Mouse (Mus musculus): ENCODE data around the gene Gm27021. TPM values are rescaled to one million over a fixed set of nuclear protein-coding genes. Genes with fewer than 3 reads are reported as not detected.

Gene Gm27021
- polyA plus RNA-seq, 1 experiment = 3.0 TPM

GRCm38 (mm10) chr8:120693861-120694493 lies 26.1 kb upstream of the Gm27021 start:
- TF ChIP-seq GATA1 (IDR thresholded peaks at IDR 0.05; ENCODE audit: low read length) = no peak

GRCm38 (mm10) chr8:120692934-120693333 lies 25.1 kb upstream of the Gm27021 start:
- TF ChIP-seq GATA1 (IDR thresholded peaks at IDR 0.05; ENCODE audit: low read length) = no peak

- no peak for TF ChIP-seq GATA1 (IDR thresholded peaks at IDR 0.05; ENCODE audit: low read length)
These were observed 20.6 kb upstream of the Gm27021 start for GRCm38 (mm10) chr8:120688511-120688910.

- no peak for TF ChIP-seq GATA1 (IDR thresholded peaks at IDR 0.05; ENCODE audit: low read length)
These were observed 19.9 kb upstream of the Gm27021 start for GRCm38 (mm10) chr8:120687786-120688185.

GRCm38 (mm10) chr8:120686576-120686975 lies 18.7 kb upstream of the Gm27021 start:
- no peak for TF ChIP-seq GATA1 (IDR thresholded peaks at IDR 0.05; ENCODE audit: low read length)

GRCm38 (mm10) chr8:120686051-120686450 lies 18.2 kb upstream of the Gm27021 start:
- TF ChIP-seq GATA1 (IDR thresholded peaks at IDR 0.05; ENCODE audit: low read length) = no peak

- no peak for TF ChIP-seq GATA1 (IDR thresholded peaks at IDR 0.05; ENCODE audit: low read length)
These were observed 17.7 kb upstream of the Gm27021 start for GRCm38 (mm10) chr8:120685591-120685990.

GRCm38 (mm10) chr8:120685097-120685496 lies 17.2 kb upstream of the Gm27021 start:
- TF ChIP-seq GATA1 (IDR thresholded peaks at IDR 0.05; ENCODE audit: low read length) = no peak

- no peak for TF ChIP-seq GATA1 (IDR thresholded peaks at IDR 0.05; ENCODE audit: low read length)
These were observed 16.2 kb upstream of the Gm27021 start for GRCm38 (mm10) chr8:120684082-120684481.

- no peak for TF ChIP-seq GATA1 (IDR thresholded peaks at IDR 0.05; ENCODE audit: low read length)
These were observed 15.7 kb upstream of the Gm27021 start for GRCm38 (mm10) chr8:120683602-120684001.

- TF ChIP-seq GATA1 (IDR thresholded peaks at IDR 0.05; ENCODE audit: low read length) = no peak
These were observed 13.2 kb upstream of the Gm27021 start for GRCm38 (mm10) chr8:120681113-120681512.

- no peak for TF ChIP-seq GATA1 (IDR thresholded peaks at IDR 0.05; ENCODE audit: low read length)
These were observed 11.9 kb upstream of the Gm27021 start for GRCm38 (mm10) chr8:120679629-120680387.

- no peak for TF ChIP-seq GATA1 (IDR thresholded peaks at IDR 0.05; ENCODE audit: low read length)
These were observed 10.6 kb upstream of the Gm27021 start for GRCm38 (mm10) chr8:120678447-120678846.

- no peak for TF ChIP-seq GATA1 (IDR thresholded peaks at IDR 0.05; ENCODE audit: low read length)
These were observed 7.8 kb upstream of the Gm27021 start for GRCm38 (mm10) chr8:120675718-120676117.

GRCm38 (mm10) chr8:120673298-120673697 lies 5.4 kb upstream of the Gm27021 start:
- no peak for TF ChIP-seq GATA1 (IDR thresholded peaks at IDR 0.05; ENCODE audit: low read length)

GRCm38 (mm10) chr8:120672626-120673229 lies 4.8 kb upstream of the Gm27021 start:
- no peak for TF ChIP-seq GATA1 (IDR thresholded peaks at IDR 0.05; ENCODE audit: low read length)

- no peak for TF ChIP-seq GATA1 (IDR thresholded peaks at IDR 0.05; ENCODE audit: low read length)
These were observed 3.9 kb upstream of the Gm27021 start for GRCm38 (mm10) chr8:120671775-120672174.
